Mouse (Mus musculus): ENCODE measurements around the gene Ros1.

Gene Ros1

GRCm38 (mm10) chr10:52159704-52160103 is 35.3 kb downstream of the Ros1 start:
- DNase-seq (ENCODE audit: low read depth, low spot score): no peak

GRCm38 (mm10) chr10:52133354-52134074 is 61.5 kb downstream of the Ros1 start:
- no peak for DNase-seq (ENCODE audit: low read depth, low spot score)

GRCm38 (mm10) chr10:52130762-52131161 is 64.3 kb downstream of the Ros1 start:
- no peak for DNase-seq (ENCODE audit: low read depth, low spot score)

GRCm38 (mm10) chr10:52128874-52129412 is 66.1 kb downstream of the Ros1 start:
- peak; percentile 33 for DNase-seq (ENCODE audit: low read depth, low spot score)

DNA sequence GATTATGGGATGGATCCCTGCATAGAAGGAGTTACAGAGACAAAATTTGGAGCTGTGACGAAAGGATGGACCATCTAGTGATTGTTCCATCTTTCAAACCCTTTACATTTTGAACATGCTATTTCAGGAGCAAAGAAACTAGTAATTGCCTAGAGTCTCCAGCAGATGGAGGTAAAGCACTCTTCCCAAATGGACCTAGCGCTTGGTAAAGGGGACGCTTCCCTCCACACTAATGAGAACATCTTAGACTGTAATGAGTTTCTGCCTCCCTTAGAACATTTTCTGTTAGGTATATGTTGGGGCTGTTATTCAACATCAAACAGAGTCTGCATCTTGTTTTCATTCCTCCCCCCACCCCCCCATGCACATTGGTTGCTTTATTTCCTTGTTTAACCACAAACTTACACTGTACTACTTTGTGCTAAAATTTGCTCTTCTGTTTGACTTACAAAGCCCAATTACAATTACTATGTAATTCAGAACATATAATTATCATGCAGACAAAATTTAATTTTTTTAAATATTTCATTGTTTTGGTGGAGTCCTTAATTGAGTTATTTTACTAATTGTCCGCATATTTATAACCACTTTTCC is 88.8 kb downstream of the Ros1 start:
- DNase-seq (ENCODE audit: low read depth, low spot score): peak; percentile 61

- no peak for DNase-seq (ENCODE audit: low read depth, low spot score)
Observed at GRCm38 (mm10) chr10:52101273-52101672, 93.8 kb downstream of the Ros1 start.

DNA sequence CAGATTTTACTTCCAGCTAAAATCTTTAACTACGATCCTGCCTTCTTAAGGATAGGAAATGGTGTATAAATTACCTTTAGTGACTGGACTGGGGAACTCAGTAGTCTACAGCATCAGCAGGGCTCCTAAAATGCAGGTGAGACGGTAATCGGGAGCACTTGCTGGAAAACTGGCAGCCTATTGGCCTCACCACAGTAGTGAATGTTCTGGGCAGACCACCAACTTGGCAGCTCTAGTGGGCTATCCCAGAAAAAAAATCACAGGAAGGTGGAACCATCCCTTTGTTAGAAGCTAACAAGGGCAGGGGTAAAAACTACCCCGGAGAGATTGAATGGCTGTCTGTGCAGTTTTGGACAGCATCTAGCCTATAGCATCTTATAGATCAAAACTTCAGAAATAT is 102.9 kb downstream of the Ros1 start:
- DNase-seq (ENCODE audit: low read depth, low spot score): no peak

GRCm38 (mm10) chr10:52086681-52087080 is 108.4 kb downstream of the Ros1 start:
- no peak for DNase-seq (ENCODE audit: low read depth, low spot score)

DNA sequence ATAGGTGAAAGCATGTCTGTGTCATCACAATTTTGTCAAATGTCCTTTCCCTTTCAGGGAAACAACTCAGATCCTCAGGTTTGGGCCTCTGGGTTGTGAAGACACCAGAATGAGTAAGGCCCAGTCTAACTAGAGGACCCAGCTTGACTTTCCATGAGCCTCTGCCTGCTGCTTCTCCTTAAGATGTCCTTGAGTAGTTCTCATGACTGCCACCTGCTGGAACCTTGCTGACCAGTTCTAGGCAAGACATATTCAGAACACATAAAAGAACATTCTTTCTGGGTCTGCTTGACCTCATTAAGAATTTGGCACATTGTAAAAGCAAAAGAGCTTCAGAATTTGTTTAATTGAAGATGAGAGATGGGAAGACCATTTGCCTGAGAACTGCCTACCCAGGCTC is 122.6 kb downstream of the Ros1 start:
- peak; percentile 63 for DNase-seq (ENCODE audit: low read depth, low spot score)

GRCm38 (mm10) chr10:52048287-52048686 is 146.8 kb downstream of the Ros1 start:
- DNase-seq (ENCODE audit: low read depth, low spot score): no peak

DNA sequence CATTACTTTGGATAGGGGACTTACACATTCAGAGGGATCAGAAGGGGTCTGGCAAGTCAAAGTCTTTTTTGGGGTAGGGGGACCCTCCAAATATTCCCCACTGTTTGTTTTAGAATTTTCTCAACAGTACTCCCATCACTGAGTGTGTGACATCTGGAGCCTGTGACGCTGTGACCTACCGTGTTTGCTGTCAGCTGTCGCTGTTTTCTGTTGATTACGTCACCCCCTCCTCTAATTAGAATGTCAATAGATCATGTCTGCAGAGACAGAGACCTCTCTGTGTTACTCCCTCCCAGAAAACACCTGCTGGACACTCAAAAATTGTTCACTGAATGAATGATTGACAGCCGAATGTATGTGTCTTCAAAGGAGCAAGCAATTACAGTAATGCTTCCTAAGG is 152.0 kb downstream of the Ros1 start:
- DNase-seq (ENCODE audit: low read depth, low spot score): no peak

GRCm38 (mm10) chr10:52039392-52039791 is 155.7 kb downstream of the Ros1 start:
- DNase-seq (ENCODE audit: low read depth, low spot score): no peak

DNA sequence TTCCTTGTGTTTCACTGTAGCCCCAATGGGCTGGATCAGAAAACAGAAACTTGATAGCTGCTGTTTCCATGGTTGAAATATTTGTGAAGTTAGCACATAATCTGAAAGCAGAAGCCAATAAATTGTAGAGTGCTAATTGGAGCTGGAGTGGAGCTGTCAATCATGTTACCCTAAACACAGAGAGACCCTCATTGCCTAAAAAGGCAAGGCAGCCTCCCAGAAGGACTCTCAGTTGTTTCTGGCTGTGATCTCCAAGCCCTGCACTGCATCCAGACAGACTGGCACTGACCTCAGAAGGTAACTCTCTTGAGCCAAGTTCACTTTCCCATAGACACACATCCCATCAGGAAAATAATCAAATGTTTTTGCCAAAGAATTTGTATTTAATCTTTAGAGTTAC is 161.3 kb downstream of the Ros1 start:
- DNase-seq (ENCODE audit: low read depth, low spot score): no peak

DNA sequence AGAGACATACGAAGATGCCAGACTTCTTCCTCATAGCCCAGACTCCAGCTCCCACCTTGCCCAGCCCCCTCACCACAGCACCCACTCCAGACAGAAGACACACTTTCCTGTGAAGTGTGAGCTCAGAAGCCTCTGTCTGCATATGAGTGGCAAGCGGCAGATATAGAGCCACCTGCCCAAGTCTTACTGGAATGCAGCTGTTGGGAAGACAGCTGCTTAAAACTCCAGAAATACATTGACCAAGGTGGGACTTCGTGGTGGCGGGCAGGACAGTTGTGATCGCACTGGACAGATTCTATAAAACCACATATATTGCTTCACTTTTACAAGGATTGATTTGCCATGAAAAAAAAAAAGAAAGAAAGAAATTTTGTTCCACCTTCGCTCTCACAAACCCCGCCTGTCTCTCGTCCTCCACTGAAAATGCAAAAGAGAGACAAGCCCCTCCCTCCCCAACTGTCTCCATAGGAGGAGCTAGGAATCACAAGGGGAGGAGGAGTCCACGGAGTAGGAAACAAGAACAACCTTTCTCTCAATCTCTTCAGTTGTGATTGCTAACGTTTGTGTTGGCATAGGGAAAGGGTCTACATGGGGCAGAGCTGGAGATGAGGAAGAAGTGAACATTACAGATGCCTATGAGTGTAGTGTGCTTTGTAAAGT is 165.5 kb downstream of the Ros1 start:
- peak; percentile 53 for DNase-seq (ENCODE audit: low read depth, low spot score)

DNA sequence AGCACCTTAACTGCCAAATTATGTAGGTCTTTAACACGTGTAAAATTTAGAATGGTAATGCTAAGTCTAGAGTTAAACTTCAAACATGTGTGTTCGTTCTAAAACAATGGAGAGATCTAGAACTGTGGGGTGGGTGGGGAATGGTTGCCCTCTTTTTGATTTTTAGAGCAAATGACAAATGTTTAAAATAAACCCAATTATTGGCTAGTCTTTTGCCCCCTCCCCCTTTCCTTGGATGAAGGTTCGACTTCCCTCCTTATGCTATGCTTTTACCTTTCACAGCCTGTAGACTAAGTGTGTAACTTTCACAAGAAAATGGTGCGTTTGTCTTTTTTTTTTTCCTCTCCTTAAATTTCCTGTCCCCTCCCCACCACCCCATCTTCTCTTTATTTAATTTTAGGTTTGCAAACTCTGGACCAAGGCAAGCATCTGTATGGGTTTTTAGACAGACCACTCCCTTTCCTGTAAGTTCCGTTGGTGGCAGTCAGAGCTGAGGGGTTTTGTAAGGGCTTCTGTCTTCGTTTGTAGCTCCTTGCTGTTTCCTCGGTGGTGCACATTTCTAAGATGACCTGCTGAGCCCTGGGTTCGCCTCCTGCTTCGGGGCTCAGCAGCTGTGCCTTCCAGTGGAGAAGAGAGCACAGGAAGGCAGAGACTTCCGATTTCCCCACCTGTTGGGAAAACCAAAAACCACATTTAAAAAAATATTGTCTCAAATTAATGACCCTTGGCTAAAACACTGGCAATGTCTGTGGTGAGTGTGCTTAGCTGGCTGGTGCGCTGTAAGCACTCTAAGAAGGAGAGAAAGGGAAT is 166.3 kb downstream of the Ros1 start:
- DNase-seq (ENCODE audit: low read depth, low spot score): no peak

- DNase-seq (ENCODE audit: low read depth, low spot score): peak; percentile 33
Observed at GRCm38 (mm10) chr10:52027161-52028035, 167.6 kb downstream of the Ros1 start.

DNA sequence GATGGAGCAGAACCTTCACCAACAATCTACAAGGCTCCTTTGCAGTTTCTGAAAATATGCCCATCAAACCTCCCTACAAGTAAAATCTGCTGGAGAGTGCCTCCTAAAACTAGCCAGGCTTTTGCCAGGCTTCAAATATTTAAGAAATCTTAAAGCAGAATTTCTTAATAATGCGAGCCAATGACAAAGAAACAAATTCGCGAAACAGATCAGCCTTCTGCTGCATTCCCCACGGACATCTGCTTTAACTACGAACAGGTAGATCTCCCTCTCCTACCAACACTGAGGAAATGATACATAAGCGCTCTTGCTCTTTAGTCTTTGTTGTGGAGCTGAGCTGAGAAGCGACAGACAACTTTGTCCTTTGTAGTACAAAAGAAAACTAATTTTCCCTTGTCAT is 169.2 kb downstream of the Ros1 start:
- no peak for DNase-seq (ENCODE audit: low read depth, low spot score)

- no peak for DNase-seq (ENCODE audit: low read depth, low spot score)
Observed at GRCm38 (mm10) chr10:52025291-52025690, 169.8 kb downstream of the Ros1 start.

GRCm38 (mm10) chr10:52024053-52024410 is 171.0 kb downstream of the Ros1 start:
- DNase-seq (ENCODE audit: low read depth, low spot score): no peak

DNA sequence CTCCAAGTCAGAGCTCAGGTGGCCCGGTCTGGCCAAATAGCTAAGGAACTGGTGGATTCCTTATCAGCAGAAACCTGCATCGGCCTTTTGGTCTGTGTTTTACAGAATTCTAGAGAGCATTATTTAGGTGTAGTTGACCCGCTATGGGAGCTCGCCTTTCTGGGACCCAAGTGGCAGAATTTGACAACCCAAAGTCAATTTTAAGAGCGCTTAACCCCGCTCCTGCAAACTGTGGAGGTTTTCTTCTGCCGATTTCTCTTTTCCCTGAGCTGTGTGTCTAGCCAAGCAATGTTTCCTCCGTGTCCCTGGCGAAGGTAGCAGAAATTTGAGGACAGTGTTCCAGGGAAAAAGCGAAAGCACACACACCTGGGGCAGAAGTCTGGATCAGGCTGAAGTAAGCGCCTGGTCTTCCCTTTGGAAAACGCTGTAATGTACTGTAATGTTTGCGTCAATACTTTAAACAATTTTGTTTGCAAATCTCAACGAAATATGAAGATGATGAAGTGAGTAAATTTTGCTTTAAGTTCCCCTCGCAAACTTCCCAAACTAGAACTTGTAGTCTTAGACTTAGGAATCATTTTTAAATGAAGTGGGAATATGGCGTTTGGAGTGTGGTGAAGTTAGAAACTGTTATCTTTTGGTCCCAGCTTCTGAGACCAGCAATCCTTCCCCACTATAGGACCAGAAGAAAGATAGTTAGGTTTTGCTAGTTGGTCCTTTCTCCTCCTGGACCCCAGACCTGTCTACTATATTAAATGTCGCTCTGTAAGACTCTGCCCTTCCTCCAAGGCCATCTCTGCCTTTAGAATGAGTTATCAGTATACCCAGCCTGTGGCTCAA is 171.6 kb downstream of the Ros1 start:
- DNase-seq (ENCODE audit: low read depth, low spot score): no peak

All from ZHBTc4 (cell line).